Mouse (Mus musculus) embryonic fibroblast, embryonic 13.5 days (primary cell): Measurements from ENCODE around the gene Ninj2. TPM values are rescaled to one million over a fixed set of nuclear protein-coding genes. Genes with fewer than 3 reads are reported as not detected.
A peak's percentile ranks its signal among the peaks of the same experiment; 100 is the strongest.

ENCODE experiments used
- H3K27ac ChIP-seq: 2 replicates; pipeline ENCODE4 v1.5.1; 2012; ENCODE audit warnings: low read length, control low read depth, inconsistent platforms; ENCODE audit not compliant: insufficient read depth
- H3K4me1 ChIP-seq: 2 replicates; pipeline ENCODE4 v1.6.1; 2011; ENCODE audit warnings: low read length; ENCODE audit not compliant: control insufficient read depth, insufficient read depth
- H3K4me3 ChIP-seq: 2 replicates; pipeline ENCODE4 v1.5.1; 2011; ENCODE audit warnings: mild to moderate bottlenecking, control low read depth, low read length; ENCODE audit not compliant: insufficient read depth
- CTCF ChIP-seq: IDR thresholded peaks from 2 replicates; pipeline ENCODE4 v1.5.1; 2011; ENCODE audit warnings: mild to moderate bottlenecking, control low read depth, low read length, moderate library complexity, borderline replicate concordance; ENCODE audit not compliant: insufficient read depth
- POLR2A ChIP-seq: IDR thresholded peaks from 2 replicates; pipeline ENCODE4 v1.6.1; 2011; ENCODE audit warnings: low read depth, mild to moderate bottlenecking, control low read depth, low read length, moderate library complexity
- polyA plus RNA-seq: library from polyadenylated mRNA; stranded (reverse); fragments of >200 nt; gene quantifications from 2 replicates; pipeline ENCODE4 v1.2.4, GENCODE M21; 2011; ENCODE audit warnings: low read depth; ENCODE audit not compliant: missing spikeins, insufficient read length

Gene Ninj2
- polyA plus RNA-seq, 1 experiment = not detected

- Histone ChIP-seq H3K4me3 (no peak overlapping the region), H3K27ac (no peak overlapping the region), H3K4me1 (peaks cover 6% of the 10 kb centered on the region; the same call in 1 of the 2 replicates)
- no peak for TF ChIP-seq POLR2A
- no peak for TF ChIP-seq CTCF
These were observed 14.9 kb downstream of the Ninj2 start for GRCm38 (mm10) chr6:120108061-120108460.

GRCm38 (mm10) chr6:120109173-120109572 lies 16.0 kb downstream of the Ninj2 start:
- Histone ChIP-seq H3K4me3 (no peak overlapping the region), H3K27ac (no peak overlapping the region), H3K4me1 (peaks cover 12% of the 10 kb centered on the region)
- TF ChIP-seq POLR2A (no peak), CTCF (no peak)

- no peak overlapping the region for H3K27ac ChIP-seq
- TF ChIP-seq POLR2A = no peak
- no peak for TF ChIP-seq CTCF
- H3K4me1 ChIP-seq = peaks cover 15% of the 10 kb centered on the region
- H3K4me3 ChIP-seq = no peak overlapping the region
These were observed 16.8 kb downstream of the Ninj2 start for GRCm38 (mm10) chr6:120109932-120110331.

GRCm38 (mm10) chr6:120110738-120111409 lies 17.7 kb downstream of the Ninj2 start:
- Histone ChIP-seq H3K4me1 (peaks cover 22% of the 10 kb centered on the region), H3K4me3 (no peak overlapping the region), H3K27ac (no peak overlapping the region)
- TF ChIP-seq CTCF (no peak), POLR2A (no peak)

- H3K4me1 ChIP-seq = peaks cover 23% of the 10 kb centered on the region
- no peak overlapping the region for H3K4me3 ChIP-seq
- TF ChIP-seq CTCF (no peak), POLR2A (no peak)
- H3K27ac ChIP-seq = no peak overlapping the region
These were observed 18.2 kb downstream of the Ninj2 start for GRCm38 (mm10) chr6:120111410-120111783.

- TF ChIP-seq CTCF = no peak
- TF ChIP-seq POLR2A = peak; percentile 58
- no peak overlapping the region for H3K4me3 ChIP-seq
- peak overlapping the region; percentile 69 for H3K27ac ChIP-seq
- peaks cover 23% of the 10 kb centered on the region for H3K4me1 ChIP-seq
These were observed 19.0 kb downstream of the Ninj2 start for GRCm38 (mm10) chr6:120111984-120112803.

- peak overlapping the region; percentile 69 for H3K27ac ChIP-seq
- TF ChIP-seq CTCF (no peak), POLR2A (no peak)
These were observed 20.7 kb downstream of the Ninj2 start for GRCm38 (mm10) chr6:120113856-120114255.

GRCm38 (mm10) chr6:120114271-120114670 lies 21.1 kb downstream of the Ninj2 start:
- H3K4me3 ChIP-seq = no peak overlapping the region
- H3K4me1 ChIP-seq = peaks cover 21% of the 10 kb centered on the region
- TF ChIP-seq POLR2A (no peak), CTCF (no peak)
- H3K27ac ChIP-seq = peak overlapping the region; percentile 69

More at GRCm38 (mm10) chr6:120113856-120114255, 20.7 kb downstream of the Ninj2 start:
- H3K4me3 ChIP-seq = no peak overlapping the region
- peaks cover 23% of the 10 kb centered on the region for H3K4me1 ChIP-seq

GRCm38 (mm10) chr6:120114698-120115097 lies 21.5 kb downstream of the Ninj2 start:
- Histone ChIP-seq H3K4me1 (peaks cover 21% of the 10 kb centered on the region), H3K27ac (peak overlapping the region; percentile 72), H3K4me3 (no peak overlapping the region)
- no peak for TF ChIP-seq CTCF
- no peak for TF ChIP-seq POLR2A

- Histone ChIP-seq H3K4me1 (peaks cover 21% of the 10 kb centered on the region), H3K27ac (peak overlapping the region; percentile 51; the same call in 1 of the 2 replicates), H3K4me3 (no peak overlapping the region)
- TF ChIP-seq CTCF = no peak
- TF ChIP-seq POLR2A = no peak
These were observed 22.3 kb downstream of the Ninj2 start for GRCm38 (mm10) chr6:120115443-120115842.
